Mouse (Mus musculus) right cerebral cortex, postnatal 14 days (tissue): ENCODE measurements around the gene E130114P18Rik.

Experiments used
- DNase-seq: peaks from one replicate; pipeline ENCODE4 v3.0.0; 2022

E130114P18Rik gene

DNA sequence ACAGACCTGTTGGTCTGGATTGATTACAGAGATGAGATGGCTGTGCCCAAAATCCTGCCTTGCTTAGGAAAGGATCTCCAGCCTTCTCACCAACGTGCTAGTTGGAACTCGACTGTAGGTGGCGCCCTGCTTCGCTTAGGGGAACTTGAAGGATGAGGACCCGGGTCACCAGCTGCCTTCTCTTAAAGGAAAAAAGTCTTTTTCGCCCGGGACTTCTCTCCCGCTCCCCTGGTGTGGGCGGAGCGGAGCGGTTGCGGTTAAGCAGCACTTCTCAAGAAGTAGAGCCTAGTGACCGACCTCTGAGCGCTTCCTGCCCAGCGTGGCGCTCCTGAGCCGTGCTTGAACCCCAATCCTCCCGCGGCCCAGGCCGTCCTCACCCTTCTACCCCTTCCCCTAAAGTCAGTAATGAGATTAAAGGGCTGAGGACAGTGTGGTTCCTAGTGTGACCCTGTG lies 26.8 kb downstream of the E130114P18Rik start:
- DNase-seq, result peak; percentile 95

DNA sequence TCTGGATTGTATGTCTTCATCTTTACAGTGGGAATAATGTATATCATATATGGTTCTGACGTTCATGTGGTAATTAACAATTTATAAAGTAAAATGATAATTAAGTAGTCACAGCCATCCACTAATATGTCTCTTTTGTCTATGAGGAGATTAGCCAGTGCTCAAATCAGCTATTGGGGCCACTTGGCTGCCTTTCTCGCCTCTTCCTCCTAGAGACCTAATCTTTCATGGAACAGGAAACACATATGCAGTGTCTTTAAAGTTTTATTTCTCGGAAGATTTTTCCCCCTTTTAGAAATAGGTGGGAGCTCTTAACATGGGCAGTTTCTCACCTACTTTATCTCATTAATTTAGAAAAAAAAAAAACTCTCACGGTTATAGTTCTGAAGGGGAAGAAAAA lies 27.5 kb downstream of the E130114P18Rik start:
- no peak for DNase-seq

DNA sequence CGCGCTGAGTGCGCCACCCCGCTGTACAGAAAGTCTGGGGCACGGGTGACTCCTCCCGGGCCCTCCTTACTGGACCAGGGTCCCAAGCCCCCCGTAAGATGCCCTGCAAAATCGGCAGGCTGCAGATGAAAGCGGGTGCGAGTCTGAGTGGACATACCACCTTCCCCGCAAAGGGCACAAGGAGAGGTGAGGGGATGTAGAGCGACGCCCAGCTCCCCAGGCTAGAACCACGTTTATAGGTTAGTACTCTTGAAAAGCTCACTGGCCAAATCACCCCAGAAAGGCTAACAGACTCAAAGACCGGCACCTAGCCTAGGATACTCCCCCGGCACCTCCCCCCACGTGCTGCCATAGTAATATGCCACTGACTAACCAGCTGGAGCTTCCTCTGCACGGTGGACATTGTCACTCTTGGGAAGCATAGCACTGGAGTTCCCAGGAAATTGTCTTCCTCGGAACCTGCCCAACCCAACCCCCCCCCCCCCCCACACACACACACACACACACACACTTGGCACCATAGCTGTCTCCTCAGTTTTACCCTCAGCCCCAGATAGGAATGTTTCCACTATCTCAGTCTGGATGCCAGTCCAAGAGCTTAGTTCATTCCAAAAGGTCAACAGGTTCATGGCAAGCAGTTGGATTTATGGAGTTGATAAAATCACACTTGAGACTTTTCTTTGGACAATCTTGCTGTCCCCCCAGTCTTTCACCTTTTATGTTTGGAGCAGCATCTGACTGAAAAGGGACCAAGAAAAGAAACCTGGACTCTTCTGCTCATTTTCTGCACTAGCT lies 31.6 kb downstream of the E130114P18Rik start:
- no peak for DNase-seq

DNA sequence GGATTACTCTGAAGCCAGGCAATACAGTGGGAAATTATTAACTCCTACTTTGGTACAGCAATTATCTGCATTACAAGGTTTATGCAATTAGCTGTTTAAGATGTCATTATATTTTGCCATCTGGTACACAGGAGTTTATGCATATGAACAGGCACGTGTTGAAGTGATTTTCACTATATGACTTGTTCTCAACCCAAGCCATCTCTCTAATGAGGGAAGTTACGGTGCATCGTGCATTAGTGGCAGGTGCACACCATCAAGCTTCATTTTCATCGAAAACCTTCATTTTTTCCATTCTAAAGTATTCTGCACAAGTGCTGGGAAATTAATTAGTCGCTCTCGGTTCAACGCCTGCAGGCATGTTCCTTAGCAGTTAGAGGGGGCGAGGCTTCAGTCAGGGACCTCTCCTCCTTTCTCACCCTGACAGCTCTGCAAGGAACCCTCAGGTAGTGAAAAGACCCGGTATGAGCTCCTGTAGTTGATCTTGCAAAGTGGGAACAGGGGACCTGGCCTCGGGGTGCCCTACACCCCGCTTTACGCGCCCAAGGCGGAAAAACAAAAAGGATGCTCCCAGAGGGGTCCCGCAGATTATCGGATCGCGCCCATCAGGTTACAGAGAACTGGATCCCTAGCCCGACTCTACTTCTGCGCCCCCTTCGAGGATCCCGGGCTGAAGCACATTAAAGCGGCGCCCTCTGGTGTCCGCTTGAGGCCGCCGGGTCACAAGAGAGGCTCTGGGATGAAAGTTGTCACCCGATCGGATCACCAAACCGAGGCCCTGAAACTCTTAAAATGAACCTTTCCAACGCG lies 32.4 kb downstream of the E130114P18Rik start:
- peak; percentile 77 for DNase-seq

DNA sequence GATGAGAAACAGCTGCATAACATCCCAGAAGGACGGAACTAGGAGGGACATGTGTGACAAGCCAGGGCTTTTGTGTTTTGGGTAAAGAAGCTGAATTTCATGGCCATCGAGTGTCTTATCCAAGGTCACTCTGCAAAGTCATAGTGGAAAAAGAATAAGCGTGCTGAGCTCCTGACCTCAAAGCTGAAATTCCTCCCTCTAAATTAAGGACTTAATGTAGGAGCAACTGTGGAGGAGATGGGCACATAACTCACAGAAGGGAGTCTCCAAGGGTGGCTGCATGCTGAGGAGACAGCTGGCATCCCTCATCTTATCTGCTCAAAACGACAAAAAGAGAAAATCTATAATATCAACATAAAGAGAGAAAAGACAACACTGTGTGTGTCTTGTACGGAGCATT lies 33.9 kb downstream of the E130114P18Rik start:
- no peak for DNase-seq

DNA sequence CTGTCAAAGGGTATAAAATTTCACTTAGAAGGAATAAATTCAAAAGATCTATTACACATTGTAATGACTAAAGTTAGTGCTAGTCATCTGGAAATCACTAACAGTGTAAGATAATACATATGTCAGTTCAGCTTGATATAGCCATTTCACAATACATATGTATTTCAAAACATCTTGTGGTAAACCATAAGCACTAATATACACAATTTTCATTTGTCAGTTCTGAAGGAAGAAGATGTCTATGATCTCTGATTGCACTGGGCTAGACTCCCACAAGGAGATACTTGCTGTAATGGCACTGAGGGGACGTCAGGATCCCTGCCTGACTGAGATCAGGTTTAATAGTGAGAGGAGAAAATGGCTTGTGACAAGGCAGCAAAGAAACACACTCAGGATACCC lies 44.5 kb downstream of the E130114P18Rik start:
- DNase-seq, result no peak

DNA sequence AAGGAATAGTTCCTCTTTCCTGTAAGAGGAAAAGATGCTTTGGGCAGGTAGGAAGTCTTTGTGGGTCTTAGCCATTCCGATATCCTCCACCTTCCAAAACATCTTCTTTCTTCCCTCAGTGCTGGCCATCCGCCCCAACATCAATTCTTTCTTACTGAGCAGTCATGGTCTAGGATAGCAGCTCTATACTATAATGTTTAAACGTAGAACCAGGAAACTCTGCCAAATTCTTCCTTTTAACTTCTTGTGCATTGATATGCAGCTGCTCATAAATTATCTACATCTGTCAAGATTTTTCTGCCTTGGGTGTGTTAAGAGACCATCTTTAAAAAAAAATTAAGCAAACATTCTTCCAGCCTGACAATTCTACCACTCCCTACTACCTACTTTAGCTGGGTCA lies 47.5 kb downstream of the E130114P18Rik start:
- DNase-seq, result no peak

DNA sequence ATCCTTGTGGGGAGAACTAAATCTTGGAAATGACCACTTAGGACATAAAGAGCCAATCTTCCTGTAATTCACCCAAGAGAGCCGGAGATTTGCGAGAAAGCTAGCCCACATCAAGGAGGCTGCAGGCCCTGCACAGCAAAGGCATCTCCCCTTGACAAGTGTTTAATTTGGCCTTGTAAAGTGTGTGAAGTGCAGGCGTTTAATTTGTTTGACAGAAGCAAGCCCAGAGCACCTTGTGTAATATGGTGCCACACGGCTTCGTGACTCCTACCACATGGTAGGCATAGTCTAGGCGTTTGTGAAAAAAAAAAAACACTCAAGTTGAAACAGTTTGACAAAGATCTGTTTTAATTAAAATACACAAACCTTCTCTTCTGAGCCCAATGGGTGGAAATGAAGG lies 47.9 kb downstream of the E130114P18Rik start:
- no peak for DNase-seq

DNA sequence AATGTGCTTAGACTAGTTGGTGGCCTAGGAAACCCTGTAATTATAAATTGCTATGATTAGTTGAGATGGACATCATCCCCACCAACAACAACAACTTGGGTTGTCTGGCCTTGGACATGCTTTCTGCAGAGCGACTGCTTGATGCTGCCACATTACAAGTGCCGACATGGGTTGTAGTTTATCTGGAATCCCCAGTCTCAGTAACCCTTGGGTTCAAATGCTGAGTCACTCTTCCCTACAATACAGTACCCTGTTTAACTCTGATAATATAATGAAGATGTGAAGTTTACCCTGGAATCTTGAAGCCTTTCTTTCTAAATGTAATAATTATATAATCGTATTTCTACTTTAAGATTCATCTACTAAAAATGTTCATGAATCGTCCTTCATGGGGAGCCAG lies 49.4 kb downstream of the E130114P18Rik start:
- no peak for DNase-seq

DNA sequence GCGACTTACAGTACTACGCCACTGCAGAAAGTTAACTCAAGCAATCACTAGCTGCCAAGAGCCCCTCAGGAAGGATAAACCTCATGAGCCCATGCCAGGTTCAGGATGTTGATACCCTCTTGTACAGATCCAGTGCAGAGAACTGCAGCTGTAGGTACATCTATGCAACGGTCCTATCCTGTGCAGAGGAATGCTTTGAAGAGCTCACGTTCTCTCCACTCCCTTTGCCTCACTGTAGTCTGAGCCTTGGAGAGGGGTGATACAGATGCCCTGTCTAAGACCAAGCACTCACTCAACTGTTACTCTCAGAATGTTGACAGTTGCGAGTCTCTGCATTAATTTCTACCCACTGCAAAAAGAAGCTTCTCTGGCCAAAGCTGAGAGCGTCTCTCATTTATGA lies 54.5 kb downstream of the E130114P18Rik start:
- no peak for DNase-seq

DNA sequence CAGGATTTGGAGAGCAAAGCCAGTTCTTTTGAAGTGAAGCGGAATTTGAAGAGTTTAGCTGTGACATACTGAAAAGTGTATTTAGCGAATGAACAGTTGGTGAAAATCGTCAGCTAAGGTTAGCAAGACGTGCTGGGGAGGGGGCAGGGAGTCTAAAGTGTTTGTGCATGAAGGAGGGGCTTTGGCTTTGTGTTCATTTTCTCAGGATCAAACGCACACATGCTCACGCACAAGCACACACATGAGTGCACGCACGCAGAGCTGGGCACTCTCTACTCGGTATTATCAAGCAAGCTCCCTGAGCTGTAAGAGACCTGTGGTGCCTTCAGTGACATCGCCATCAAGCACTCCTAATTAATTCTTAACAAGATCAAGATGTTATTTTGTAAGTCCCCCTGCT lies 55.2 kb downstream of the E130114P18Rik start:
- DNase-seq, result no peak

DNA sequence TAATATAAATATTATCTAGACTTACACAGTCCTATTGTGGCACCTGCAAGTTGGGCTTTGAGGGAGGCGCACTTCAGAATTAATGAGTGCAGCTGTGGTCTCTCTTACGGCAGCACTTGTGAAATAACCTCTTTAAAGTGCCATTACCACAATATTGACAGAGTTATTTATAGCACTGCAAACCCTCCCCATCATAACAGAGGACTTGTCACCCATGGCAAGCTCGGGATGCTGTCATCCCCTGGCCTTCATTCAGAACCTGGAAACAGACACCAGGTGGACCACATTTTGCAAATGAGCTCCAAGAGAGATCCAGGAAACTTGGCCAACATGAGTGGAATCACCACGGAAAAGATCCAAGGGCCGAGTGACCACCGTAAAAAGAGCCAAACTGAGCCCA lies 63.3 kb downstream of the E130114P18Rik start:
- DNase-seq, result no peak

DNA sequence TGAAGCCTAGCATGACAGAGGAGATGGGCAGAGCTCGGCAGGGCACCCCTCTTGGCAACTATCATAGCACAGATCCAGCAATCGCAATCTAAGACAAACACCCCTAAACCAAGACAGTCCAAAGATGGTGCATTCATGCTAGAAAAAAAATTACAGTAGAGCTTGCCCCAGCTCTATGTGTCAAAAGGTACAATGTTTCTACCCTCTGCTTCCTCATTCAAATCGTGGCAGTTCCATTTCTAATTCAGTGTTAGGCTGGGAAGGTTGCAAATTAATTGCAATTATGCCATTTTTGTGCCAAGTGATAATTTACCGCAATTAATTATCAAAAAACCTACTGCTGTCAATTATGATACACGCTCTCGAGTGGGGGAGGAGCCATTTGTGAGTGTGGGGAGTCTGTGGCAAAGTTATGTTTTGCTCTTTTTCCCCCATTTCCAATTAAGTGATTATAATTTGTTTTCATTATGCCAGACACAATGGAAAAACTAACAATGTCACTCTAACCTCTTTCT lies 63.7 kb downstream of the E130114P18Rik start:
- DNase-seq, result no peak

DNA sequence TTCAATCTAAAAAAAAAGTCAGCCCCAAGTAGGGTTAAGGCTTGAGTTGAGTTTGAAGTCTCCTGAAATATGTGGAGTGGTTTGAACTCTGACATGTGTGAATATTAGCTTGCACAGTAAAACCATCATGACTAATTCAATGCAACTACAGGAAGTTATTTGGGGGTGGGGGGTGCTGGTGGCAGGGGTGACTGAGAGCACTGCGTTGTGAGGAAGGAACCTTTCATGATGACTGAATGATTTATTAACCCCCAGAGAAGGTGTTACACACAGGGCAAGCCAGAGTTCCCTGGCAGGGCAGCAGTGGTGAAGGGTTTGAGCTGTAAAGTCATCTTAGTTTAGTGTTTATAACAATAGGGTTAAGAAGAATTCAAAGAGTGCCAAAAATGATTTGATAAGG lies 65.3 kb downstream of the E130114P18Rik start:
- DNase-seq, result no peak

DNA sequence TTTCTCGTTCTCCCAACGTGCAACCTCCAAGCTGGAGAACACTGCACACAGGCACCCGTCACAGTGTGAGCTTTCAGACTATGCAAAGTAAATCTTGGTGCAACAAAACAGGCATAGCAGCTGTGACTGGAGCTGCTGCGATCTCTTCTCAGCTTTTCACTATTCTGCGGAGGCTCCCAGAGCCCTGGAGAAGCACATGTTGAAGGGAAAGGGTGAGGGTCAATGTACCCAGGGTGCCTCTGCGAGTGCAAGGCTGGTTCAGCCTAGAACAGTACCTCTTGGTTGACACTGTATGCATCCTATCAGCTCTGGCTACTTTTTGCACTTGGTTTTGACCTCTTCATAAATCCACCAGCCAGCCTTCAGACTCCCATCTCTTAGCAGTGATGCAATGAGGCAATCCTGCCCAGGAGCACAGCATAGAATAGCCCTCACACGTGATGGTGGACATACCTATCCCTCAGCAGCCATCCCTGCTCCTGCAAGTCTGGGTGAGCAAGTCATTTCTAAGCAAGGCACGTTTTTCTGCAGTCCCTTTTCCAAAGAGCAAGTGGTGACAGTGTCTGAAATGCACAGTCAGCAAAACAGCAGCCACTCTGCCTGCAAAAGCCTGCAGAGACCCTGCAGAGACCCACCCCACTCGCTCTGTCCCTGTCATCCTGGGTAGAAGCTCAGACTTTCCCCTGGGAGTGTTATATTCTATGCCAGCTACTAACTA lies 67.7 kb downstream of the E130114P18Rik start:
- DNase-seq, result peak; percentile 6

DNA sequence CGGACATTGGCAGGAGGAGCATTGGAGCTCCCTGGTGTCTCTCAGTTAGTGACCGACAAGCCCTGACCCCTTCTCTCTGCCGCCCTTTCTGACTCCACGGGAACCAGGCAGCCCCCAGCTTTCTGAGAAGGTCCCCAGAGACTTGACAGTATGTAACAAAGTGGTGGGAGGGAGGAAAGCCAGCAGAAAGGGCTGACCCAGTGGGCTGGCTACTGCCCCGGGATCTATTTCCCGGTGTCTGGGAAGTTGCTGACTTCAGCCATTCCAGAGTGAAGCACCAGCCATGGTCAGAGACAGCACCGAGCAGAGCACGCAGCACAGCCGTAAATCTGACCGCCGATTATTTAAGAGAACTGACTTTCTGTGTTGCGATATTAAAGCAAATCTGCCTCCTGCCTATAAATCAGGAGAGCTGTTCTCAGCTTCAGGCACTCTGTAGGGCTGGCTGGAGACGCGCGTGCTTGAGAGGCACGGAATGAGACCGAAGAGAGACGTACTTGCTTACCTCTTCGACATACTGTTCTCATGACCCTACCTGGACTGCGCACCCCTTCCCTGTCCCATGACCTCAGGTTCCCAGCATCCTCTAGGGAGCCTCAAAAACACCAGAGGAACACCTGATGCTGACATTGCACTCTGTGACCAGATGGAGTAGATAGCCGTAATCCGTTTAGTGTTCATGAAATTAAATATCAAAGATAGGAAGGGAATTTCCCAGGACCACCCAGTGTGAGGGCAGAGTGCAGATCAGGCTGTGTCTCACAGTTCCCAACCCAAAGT lies 70.3 kb downstream of the E130114P18Rik start:
- no peak for DNase-seq

DNA sequence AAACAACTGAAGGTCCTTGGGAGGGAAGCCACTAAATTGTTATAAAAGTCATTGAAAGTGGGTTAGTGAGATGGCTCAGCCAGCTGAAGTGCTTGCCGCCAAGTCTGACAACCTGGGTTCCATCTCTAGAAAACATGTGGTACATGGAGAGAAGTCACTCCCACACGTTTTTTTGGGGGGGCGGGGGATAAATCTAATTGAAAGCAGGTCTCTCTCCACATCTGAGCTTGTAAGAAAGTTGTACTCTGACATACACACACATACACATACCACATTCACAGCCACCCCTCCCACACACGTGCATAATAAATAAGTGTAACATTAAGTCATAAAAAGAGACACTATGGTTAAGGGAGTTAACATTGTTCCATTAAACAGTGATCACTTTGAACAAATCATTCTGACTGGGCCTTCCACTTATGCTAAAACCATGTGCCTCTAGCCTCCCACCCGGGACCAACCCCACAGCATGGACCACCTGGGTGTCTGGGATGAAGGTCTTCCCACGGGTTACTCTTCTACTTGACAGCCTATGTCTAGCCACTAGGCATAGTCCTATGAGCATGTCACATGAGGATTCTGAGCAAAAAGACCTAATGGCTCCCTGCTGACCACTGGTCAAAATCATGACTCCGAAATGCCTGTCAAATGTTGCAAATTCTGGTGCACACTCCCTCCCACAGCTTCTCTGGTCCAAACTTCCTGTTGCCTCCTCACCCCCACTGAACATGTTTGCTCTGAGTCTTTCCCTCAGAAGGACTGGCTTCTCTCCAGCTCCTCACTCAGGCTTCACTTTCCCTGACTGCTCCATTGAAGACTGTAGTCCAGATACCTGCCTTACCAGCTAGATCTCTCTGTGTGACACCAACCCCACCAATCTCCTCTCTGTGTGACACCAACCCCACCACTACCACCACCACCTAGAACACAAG lies 80.9 kb downstream of the E130114P18Rik start:
- no peak for DNase-seq

DNA sequence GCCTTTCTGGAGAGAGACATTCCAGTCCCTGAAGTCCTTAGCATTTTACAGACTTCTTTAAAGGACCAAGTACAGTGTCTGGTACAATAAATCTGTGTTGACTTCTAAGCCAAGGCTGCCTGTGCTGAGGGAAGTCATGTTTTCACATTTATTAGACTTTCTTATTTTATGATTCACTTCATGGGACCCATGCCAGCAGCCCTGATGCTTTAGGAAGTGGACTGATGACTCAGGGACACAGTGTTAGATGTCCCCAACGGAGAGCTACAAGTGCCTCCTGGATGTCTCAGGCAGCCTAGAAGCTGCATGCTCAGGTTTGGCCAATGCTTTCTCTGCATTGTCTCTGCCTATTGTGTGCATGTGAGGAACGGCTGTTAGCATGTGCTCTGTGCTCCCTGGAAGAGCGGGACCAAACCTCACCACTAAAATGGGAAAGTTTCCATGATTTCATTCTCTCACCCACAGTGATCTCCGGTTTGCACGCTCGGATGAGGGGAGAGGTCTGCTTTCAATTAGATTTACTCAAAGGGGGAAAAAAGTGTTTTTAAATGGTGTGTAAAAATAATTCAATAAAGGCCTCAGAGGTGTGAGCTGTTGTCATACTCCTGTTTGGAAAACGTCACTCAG lies 82.4 kb downstream of the E130114P18Rik start:
- DNase-seq, result no peak

DNA sequence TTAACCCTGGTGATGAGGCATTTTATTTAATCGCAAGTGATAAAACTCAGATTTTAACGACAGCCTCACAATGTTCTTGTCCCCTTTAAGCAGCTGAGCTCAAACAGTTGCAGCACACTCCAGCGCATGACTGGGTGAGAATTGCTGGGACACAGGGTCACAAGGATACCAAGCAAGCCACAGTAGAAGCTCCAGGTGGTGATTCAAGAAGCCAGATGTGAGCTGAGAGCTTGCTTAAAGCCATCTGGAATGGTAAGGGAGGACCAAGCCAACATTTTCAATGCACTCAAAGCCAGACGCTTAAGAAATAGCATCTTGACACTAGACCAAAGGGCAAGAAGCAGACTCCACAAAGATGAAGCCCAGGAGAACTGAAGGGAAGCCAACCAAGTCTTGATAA lies 83.9 kb downstream of the E130114P18Rik start:
- no peak for DNase-seq

DNA sequence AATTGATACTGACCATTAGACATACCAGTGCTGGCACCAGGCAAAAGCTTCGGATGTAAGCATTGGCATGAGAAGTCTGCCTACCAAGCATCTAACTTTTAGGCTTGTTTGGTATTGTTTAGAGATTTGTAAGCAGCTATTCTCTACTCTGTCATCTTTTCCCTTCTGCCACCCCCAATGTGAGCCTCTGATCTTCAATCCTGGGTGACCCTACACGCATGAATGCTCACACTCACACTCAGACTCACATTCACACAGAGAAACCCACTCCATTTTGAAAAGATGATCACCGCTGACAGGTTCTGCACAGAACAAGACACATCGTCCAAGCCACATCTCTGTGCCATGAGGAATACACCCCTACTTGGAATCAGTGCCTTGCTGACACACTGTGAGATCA lies 84.8 kb downstream of the E130114P18Rik start:
- no peak for DNase-seq

DNA sequence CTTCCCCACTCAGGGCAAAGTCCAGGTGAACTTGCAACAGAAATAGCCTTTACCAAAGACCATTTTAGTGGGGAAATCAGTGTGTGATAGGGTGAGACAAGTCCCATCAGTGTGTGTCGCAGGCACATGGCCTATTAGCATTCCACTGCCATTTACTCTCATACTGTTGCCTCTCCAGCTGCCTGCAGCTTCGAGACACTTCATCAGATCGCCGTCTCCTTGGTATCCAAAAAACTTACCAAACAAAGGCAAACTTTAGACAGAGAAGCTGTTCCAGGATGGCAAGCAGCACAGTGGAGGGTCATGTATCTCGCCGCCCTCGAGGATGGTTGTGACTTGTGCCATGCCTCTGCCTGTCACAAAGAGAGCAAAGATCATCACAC lies 87.5 kb downstream of the E130114P18Rik start:
- no peak for DNase-seq
